Mouse (Mus musculus) neural tube, embryonic 15.5 days (tissue): Measurements from ENCODE around the gene Cops6. TPM values are rescaled to one million over a fixed set of nuclear protein-coding genes. Genes with fewer than 3 reads are reported as not detected.

Source experiments
- ATAC-seq: fragments of 200-750 bp; cut with Nextera tagmentation; 2 replicates; pipeline ENCODE4 v1.8.0; 2017; ENCODE audit warnings: mild to moderate bottlenecking, moderate TSS enrichment, moderate library complexity; ENCODE audit not compliant: low FRiP score
- H3K27ac ChIP-seq: fragments of 300-500 bp; sonication (generic); replicated peaks from 2 replicates; pipeline ENCODE4 v1.5.1; 2015; ENCODE audit warnings: mild to moderate bottlenecking, inconsistent platforms
- H3K27me3 ChIP-seq: fragments of 300-500 bp; sonication (generic); replicated peaks from 2 replicates; pipeline ENCODE4 v1.6.1; 2015; ENCODE audit warnings: inconsistent platforms
- H3K36me3 ChIP-seq: fragments of 300-500 bp; sonication (generic); 2 replicates; pipeline ENCODE4 v1.6.1; 2015; ENCODE audit warnings: inconsistent platforms
- H3K4me1 ChIP-seq: fragments of 300-500 bp; sonication (generic); 2 replicates; pipeline ENCODE4 v1.6.1; 2015; ENCODE audit warnings: inconsistent platforms
- H3K4me2 ChIP-seq: fragments of 300-500 bp; sonication (generic); 2 replicates; pipeline ENCODE4 v1.6.1; 2015; ENCODE audit warnings: inconsistent platforms, mild to moderate bottlenecking, moderate library complexity
- H3K4me3 ChIP-seq: fragments of 300-500 bp; sonication (generic); replicated peaks from 2 replicates; pipeline ENCODE4 v1.5.1; 2015; ENCODE audit warnings: mild to moderate bottlenecking, inconsistent platforms
- H3K9ac ChIP-seq: fragments of 300-500 bp; sonication (generic); replicated peaks from 2 replicates; pipeline ENCODE4 v1.6.1; 2015; ENCODE audit warnings: mild to moderate bottlenecking, inconsistent platforms
- H3K9me3 ChIP-seq: fragments of 300-500 bp; sonication (generic); replicated peaks from 2 replicates; pipeline ENCODE4 v1.6.1; 2016; ENCODE audit warnings: inconsistent platforms
- WGBS: fragments of 180-500 bp; shearing (Covaris S2); methylation state at CpG from one replicate; pipeline ENCODE4 v1.1.7; 2015; ENCODE audit warnings: mixed read lengths; 5-methylcytosine and 5-hydroxymethylcytosine counted together
- polyA plus RNA-seq: library from polyadenylated mRNA; unstranded; fragments of >200 nt; fragmentation: Nextera tagmentation; extraction: Ambion mirVana; gene quantifications from 2 replicates; pipeline ENCODE4 v1.2.1, GENCODE M21; 2015

The Cops6 gene
- polyA plus RNA-seq: 325 and 328 TPM in 2 replicates

GRCm38 (mm10) chr5:138160842-138161665 is at the start of gene Cops6:
Gene Cops6, plus strand, starts transcription at chr5:138161071.
- WGBS: under 1% methylated on average over 41 of the region's 42 CpGs
- peak within 1 kb of the TSS; percentile 86 for H3K4me2 ChIP-seq

GRCm38 (mm10) chr5:138116255-138117198 is 44.3 kb upstream of the Cops6 start, which contains the start of gene Zscan21:
Gene Zscan21, plus strand, starts transcription at chr5:138116903.
- Histone ChIP-seq H3K27me3 (no peaks in the 10 kb centered on the region), H3K4me2 (peak within 1 kb of the TSS; percentile 76), H3K27ac (peak within 1 kb of the TSS; percentile 97), H3K9me3 (no peaks in the 10 kb centered on the region), H3K9ac (peak within 1 kb of the TSS; percentile 83), H3K36me3 (peaks cover 13% of the 10 kb centered on the region), H3K4me3 (peak within 1 kb of the TSS; percentile 72), H3K4me1 (peaks cover 23% of the 10 kb centered on the region)
- peak; percentile 97 for ATAC-seq
- WGBS: 7% methylated on average over 38 of the region's 38 CpGs

More at GRCm38 (mm10) chr5:138160842-138161665, at the start of gene Cops6:
- no peaks in the 10 kb centered on the region for H3K27me3 ChIP-seq
- peak; percentile 95 for ATAC-seq
- no peaks in the 10 kb centered on the region for H3K9me3 ChIP-seq
- H3K36me3 ChIP-seq: peaks cover 38% of the 10 kb centered on the region
- H3K4me1 ChIP-seq: peaks cover 24% of the 10 kb centered on the region
- H3K4me3 ChIP-seq: peak within 1 kb of the TSS; percentile 63
- H3K27ac ChIP-seq: peak within 1 kb of the TSS; percentile 81
- H3K9ac ChIP-seq: peak within 1 kb of the TSS; percentile 80

GRCm38 (mm10) chr5:138117199-138118015 is 43.5 kb upstream of the Cops6 start:
- H3K36me3 ChIP-seq: peaks cover 15% of the 10 kb centered on the region
- peak overlapping the region; percentile 83 for H3K9ac ChIP-seq
- peak overlapping the region; percentile 97 for H3K27ac ChIP-seq
- no peaks in the 10 kb centered on the region for H3K27me3 ChIP-seq
- peak; percentile 37 for ATAC-seq
- peak overlapping the region; percentile 72 for H3K4me3 ChIP-seq
- 6% methylated on average over 16 of the region's 16 CpGs for WGBS
- H3K9me3 ChIP-seq: no peaks in the 10 kb centered on the region
- peaks cover 23% of the 10 kb centered on the region for H3K4me1 ChIP-seq
- H3K4me2 ChIP-seq: peak overlapping the region; percentile 76

GRCm38 (mm10) chr5:138118041-138118440 is 42.8 kb upstream of the Cops6 start:
- WGBS: 78% methylated on average over 3 of the region's 3 CpGs
- Histone ChIP-seq H3K9me3 (no peaks in the 10 kb centered on the region), H3K9ac (peak overlapping the region; percentile 83), H3K27ac (peak overlapping the region; percentile 97), H3K4me3 (peak overlapping the region; percentile 72), H3K36me3 (peaks cover 20% of the 10 kb centered on the region), H3K27me3 (no peaks in the 10 kb centered on the region), H3K4me2 (peak overlapping the region; percentile 76), H3K4me1 (peaks cover 23% of the 10 kb centered on the region)
- ATAC-seq: no peak

- H3K9ac ChIP-seq: no peak overlapping the region
- ATAC-seq: no peak
- no peaks in the 10 kb centered on the region for H3K27me3 ChIP-seq
- H3K4me3 ChIP-seq: no peak overlapping the region
- H3K36me3 ChIP-seq: peaks cover 78% of the 10 kb centered on the region
- no peak overlapping the region for H3K4me2 ChIP-seq
- H3K9me3 ChIP-seq: no peaks in the 10 kb centered on the region
- H3K27ac ChIP-seq: no peak overlapping the region
- H3K4me1 ChIP-seq: no peaks in the 10 kb centered on the region
- WGBS: 63% methylated on average over 5 of the region's 5 CpGs
Observed at GRCm38 (mm10) chr5:138132425-138133064, 28.3 kb upstream of the Cops6 start.

- ATAC-seq: no peak
- H3K27me3 ChIP-seq: no peaks in the 10 kb centered on the region
- no peak overlapping the region for H3K4me3 ChIP-seq
- peaks cover 47% of the 10 kb centered on the region for H3K36me3 ChIP-seq
- H3K9me3 ChIP-seq: no peaks in the 10 kb centered on the region
- H3K9ac ChIP-seq: no peak overlapping the region
- no peaks in the 10 kb centered on the region for H3K4me1 ChIP-seq
- H3K4me2 ChIP-seq: no peak overlapping the region
- 88% methylated on average over 4 of the region's 4 CpGs for WGBS
- no peak overlapping the region for H3K27ac ChIP-seq
Observed at GRCm38 (mm10) chr5:138137257-138137656, 23.6 kb upstream of the Cops6 start.

GRCm38 (mm10) chr5:138137935-138138549 is 22.8 kb upstream of the Cops6 start:
- Histone ChIP-seq H3K36me3 (peaks cover 43% of the 10 kb centered on the region), H3K9me3 (no peaks in the 10 kb centered on the region), H3K9ac (no peak overlapping the region), H3K4me2 (no peak overlapping the region), H3K4me1 (no peaks in the 10 kb centered on the region), H3K4me3 (no peak overlapping the region), H3K27ac (no peak overlapping the region), H3K27me3 (no peaks in the 10 kb centered on the region)
- peak; percentile 57; the same call in 1 of the 2 replicates for ATAC-seq
- WGBS: 62% methylated on average over 8 of the region's 8 CpGs

GRCm38 (mm10) chr5:138138585-138138984 is 22.3 kb upstream of the Cops6 start:
- H3K27ac ChIP-seq: no peak overlapping the region
- no peaks in the 10 kb centered on the region for H3K27me3 ChIP-seq
- ATAC-seq: no peak
- 70% methylated on average over 4 of the region's 4 CpGs for WGBS
- H3K4me1 ChIP-seq: no peaks in the 10 kb centered on the region
- H3K36me3 ChIP-seq: peaks cover 42% of the 10 kb centered on the region
- H3K9ac ChIP-seq: no peak overlapping the region
- no peaks in the 10 kb centered on the region for H3K9me3 ChIP-seq
- no peak overlapping the region for H3K4me2 ChIP-seq
- H3K4me3 ChIP-seq: no peak overlapping the region

- 0 out of 2 replicates have a peak overlapping the region, but pooled peaks have one; percentile 93 for H3K27ac ChIP-seq
Observed at GRCm38 (mm10) chr5:138154390-138154789, 6.5 kb upstream of the Cops6 start.

GRCm38 (mm10) chr5:138155443-138155976 is 5.4 kb upstream of the Cops6 start, which contains the start of gene Zfp113:
Gene Zfp113, minus strand, starts transcription at chr5:138155744.
- Histone ChIP-seq H3K27ac (peak within 1 kb of the TSS; percentile 93), H3K36me3 (peaks cover 21% of the 10 kb centered on the region), H3K4me1 (peaks cover 17% of the 10 kb centered on the region), H3K9me3 (no peaks in the 10 kb centered on the region), H3K9ac (peak within 1 kb of the TSS; percentile 99), H3K4me2 (peak within 1 kb of the TSS; percentile 76), H3K4me3 (peak within 1 kb of the TSS; percentile 81), H3K27me3 (no peaks in the 10 kb centered on the region)
- WGBS: under 1% methylated on average over 31 of the region's 31 CpGs
- ATAC-seq: peak; percentile 95

More at GRCm38 (mm10) chr5:138154390-138154789, 6.5 kb upstream of the Cops6 start:
- peak overlapping the region; percentile 99 for H3K9ac ChIP-seq
- peak overlapping the region; percentile 81 for H3K4me3 ChIP-seq
- H3K4me1 ChIP-seq: peaks cover 13% of the 10 kb centered on the region
- WGBS: 83% methylated on average over 3 of the region's 3 CpGs
- peaks cover 25% of the 10 kb centered on the region for H3K36me3 ChIP-seq
- no peaks in the 10 kb centered on the region for H3K9me3 ChIP-seq
- peak overlapping the region; percentile 76 for H3K4me2 ChIP-seq
- H3K27me3 ChIP-seq: no peaks in the 10 kb centered on the region
- no peak for ATAC-seq
